Mouse (Mus musculus): Measurements from ENCODE around the gene Btbd9.

The Btbd9 gene

GRCm38 (mm10) chr17:30283001-30283400 lies 293.3 kb downstream of the Btbd9 start:
- DNase-seq (ENCODE audit: low spot score in 2 of 2), result no peak

- DNase-seq (ENCODE audit: low spot score in 2 of 2), result no peak
These were observed 295.8 kb downstream of the Btbd9 start for GRCm38 (mm10) chr17:30280323-30281118.

GRCm38 (mm10) chr17:30279684-30280083 lies 296.6 kb downstream of the Btbd9 start:
- DNase-seq (ENCODE audit: low spot score in 2 of 2), result no peak

GRCm38 (mm10) chr17:30278596-30279378 lies 297.5 kb downstream of the Btbd9 start:
- no peak for DNase-seq (ENCODE audit: low spot score in 2 of 2)

GRCm38 (mm10) chr17:30276477-30276876 lies 299.8 kb downstream of the Btbd9 start:
- no peak for DNase-seq (ENCODE audit: low spot score in 2 of 2)

- DNase-seq (ENCODE audit: low spot score in 2 of 2), result peak in 1 of 2 experiments; percentile 47
These were observed 303.5 kb downstream of the Btbd9 start for GRCm38 (mm10) chr17:30272769-30273168.

GRCm38 (mm10) chr17:30269136-30270063 lies 306.9 kb downstream of the Btbd9 start:
- DNase-seq (ENCODE audit: low spot score in 2 of 2), result no peak

- no peak for DNase-seq (ENCODE audit: low spot score in 2 of 2)
These were observed 307.8 kb downstream of the Btbd9 start for GRCm38 (mm10) chr17:30268456-30268855.

GRCm38 (mm10) chr17:30267432-30267973 lies 308.8 kb downstream of the Btbd9 start:
- no peak for DNase-seq (ENCODE audit: low spot score in 2 of 2)

- no peak for DNase-seq (ENCODE audit: low spot score in 2 of 2)
These were observed 312.8 kb downstream of the Btbd9 start for GRCm38 (mm10) chr17:30263535-30263934.

GRCm38 (mm10) chr17:30262943-30263342 lies 313.3 kb downstream of the Btbd9 start:
- no peak for DNase-seq (ENCODE audit: low spot score in 2 of 2)

GRCm38 (mm10) chr17:30262440-30262839 lies 313.8 kb downstream of the Btbd9 start:
- no peak for DNase-seq (ENCODE audit: low spot score in 2 of 2)

- no peak for DNase-seq (ENCODE audit: low spot score in 2 of 2)
These were observed 314.3 kb downstream of the Btbd9 start for GRCm38 (mm10) chr17:30261983-30262340.

- DNase-seq (ENCODE audit: low spot score in 2 of 2), result no peak
These were observed 314.8 kb downstream of the Btbd9 start for GRCm38 (mm10) chr17:30261307-30261982.

- no peak for DNase-seq (ENCODE audit: low spot score in 2 of 2)
These were observed 315.5 kb downstream of the Btbd9 start for GRCm38 (mm10) chr17:30260641-30261306.

- DNase-seq (ENCODE audit: low spot score in 2 of 2), result no peak
These were observed 316.4 kb downstream of the Btbd9 start for GRCm38 (mm10) chr17:30259938-30260337.

GRCm38 (mm10) chr17:30258480-30258879 lies 317.8 kb downstream of the Btbd9 start:
- no peak for DNase-seq (ENCODE audit: low spot score in 2 of 2)

- no peak for DNase-seq (ENCODE audit: low spot score in 2 of 2)
These were observed 320.2 kb downstream of the Btbd9 start for GRCm38 (mm10) chr17:30255928-30256560.

GRCm38 (mm10) chr17:30253924-30254323 lies 322.4 kb downstream of the Btbd9 start:
- no peak for DNase-seq (ENCODE audit: low spot score in 2 of 2)

GRCm38 (mm10) chr17:30253028-30253427 lies 323.3 kb downstream of the Btbd9 start:
- DNase-seq (ENCODE audit: low spot score in 2 of 2), result no peak
